Mouse (Mus musculus): ENCODE measurements around the gene Klhl5.
A peak's percentile ranks its signal among the peaks of the same experiment; 100 is the strongest.

GRCm38 (mm10) chr5:65093769-65094168, 13.6 kb upstream of the Klhl5 start:
- TF ChIP-seq TCF12 (IDR thresholded peaks at IDR 0.05; ENCODE audit: insufficient read depth, poor library complexity, severe bottlenecking) (peak; percentile 90), MYOG (IDR thresholded peaks at IDR 0.05; ENCODE audit: control insufficient read depth in 1 of 3, insufficient read depth in 1 of 3, insufficient read length in 2 of 3, low read depth in 2 of 3) (peak; percentile 41 to 85 (median 83)), POLR2A (IDR thresholded peaks at IDR 0.05; ENCODE audit: insufficient read length, low read depth) (no peak), MYOD1 (IDR thresholded peaks at IDR 0.05; ENCODE audit: control insufficient read depth in 1 of 3, insufficient read length in 2 of 3, low read depth in 2 of 3) (peak; percentile 41 to 87 (median 85))
